Mouse (Mus musculus) forebrain, embryonic 10.5 days (tissue): Measurements from ENCODE around the gene 1700069L16Rik. TPM values are rescaled to one million over a fixed set of nuclear protein-coding genes. Genes with fewer than 3 reads are reported as not detected.

Source experiments
- DNase-seq: peaks from one replicate; pipeline ENCODE4 v3.0.0-alpha.2; 2017; ENCODE audit warnings: low spot score; ENCODE audit errors: extremely low spot score
- H3K27ac ChIP-seq: fragments of 300-500 bp; sonication (generic); 2 replicates; pipeline ENCODE4 v1.5.1; 2016; ENCODE audit warnings: mild to moderate bottlenecking
- H3K27me3 ChIP-seq: fragments of 300-500 bp; sonication (generic); 2 replicates; pipeline ENCODE4 v1.6.1; 2016; ENCODE audit warnings: mild to moderate bottlenecking; ENCODE audit not compliant: poor library complexity, severe bottlenecking
- H3K36me3 ChIP-seq: fragments of 300-500 bp; sonication (generic); replicated peaks from 2 replicates; pipeline ENCODE4 v1.6.1; 2016; ENCODE audit warnings: mild to moderate bottlenecking, moderate library complexity
- H3K4me1 ChIP-seq: fragments of 300-500 bp; sonication (generic); 2 replicates; pipeline ENCODE4 v1.6.1; 2016
- H3K4me3 ChIP-seq: fragments of 300-500 bp; sonication (generic); 2 replicates; pipeline ENCODE4 v1.5.1; 2016; ENCODE audit warnings: mild to moderate bottlenecking, moderate library complexity
- H3K9me3 ChIP-seq: fragments of 300-500 bp; sonication (generic); 2 replicates; pipeline ENCODE4 v1.6.1; 2016; ENCODE audit warnings: mild to moderate bottlenecking, moderate library complexity
- WGBS: fragments of 180-500 bp; shearing (Covaris S2); methylation state at CpG from one replicate; pipeline ENCODE4 v1.1.7; 2016; 5-methylcytosine and 5-hydroxymethylcytosine counted together
- polyA plus RNA-seq: library from polyadenylated mRNA; unstranded; fragments of >200 nt; fragmentation: Nextera tagmentation; extraction: Ambion mirVana; gene quantifications from 2 replicates; pipeline ENCODE4 v1.2.1, GENCODE M21; 2016

The 1700069L16Rik gene
- polyA plus RNA-seq, 1 experiment from 2014 or later = not detected

DNA sequence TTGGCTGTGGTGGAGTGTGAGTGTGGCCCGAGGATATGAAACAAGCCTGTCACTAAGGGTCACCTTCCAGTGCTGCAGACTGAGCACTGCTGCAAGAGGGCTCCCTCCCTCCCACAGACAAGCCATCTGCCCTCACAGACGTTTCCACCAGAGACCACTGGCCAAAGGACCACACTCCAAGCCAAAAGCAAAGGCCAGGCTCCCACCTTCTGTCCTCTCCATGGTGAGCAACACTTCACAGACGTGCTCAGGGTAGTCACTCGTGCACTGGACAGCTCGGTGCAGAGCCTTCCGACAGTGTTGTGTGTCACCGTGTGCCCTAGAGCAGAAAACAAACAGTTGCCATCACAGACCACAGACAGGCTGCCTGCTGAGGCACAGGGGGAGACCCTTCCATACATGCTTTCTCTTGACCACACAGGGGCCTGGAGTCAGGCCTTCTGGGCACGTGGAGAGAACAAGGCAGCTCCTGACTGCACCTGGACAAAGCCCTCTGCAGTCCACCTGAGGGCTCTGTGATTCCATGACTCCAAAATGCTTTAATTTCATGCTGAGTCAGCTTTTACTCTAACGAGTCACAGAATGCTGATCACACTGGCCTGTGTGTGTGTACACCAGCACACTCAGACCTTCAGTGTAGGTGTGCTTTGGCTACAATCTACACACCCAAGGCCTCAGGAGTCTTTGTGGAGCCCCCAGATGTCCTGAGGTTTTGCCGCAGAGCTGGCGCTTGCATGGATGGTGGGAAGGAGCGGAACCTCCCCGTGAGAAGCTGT, 24.2 kb upstream of the 1700069L16Rik start:
- Histone ChIP-seq H3K9me3 (no peaks in the 10 kb centered on the region; the same call in 1 of the 2 replicates), H3K36me3 (peaks cover 100% of the 10 kb centered on the region), H3K27ac (no peak overlapping the region), H3K27me3 (no peaks in the 10 kb centered on the region), H3K4me1 (no peaks in the 10 kb centered on the region), H3K4me3 (no peak overlapping the region)
- DNase-seq = no peak
- WGBS = 91% methylated on average over 13 of the region's 13 CpGs

GRCm38 (mm10) chr5:113747629-113748028, 23.1 kb upstream of the 1700069L16Rik start:
- Histone ChIP-seq H3K36me3 (peaks cover 100% of the 10 kb centered on the region), H3K4me1 (no peaks in the 10 kb centered on the region), H3K27me3 (no peaks in the 10 kb centered on the region), H3K27ac (no peak overlapping the region), H3K4me3 (no peak overlapping the region), H3K9me3 (no peaks in the 10 kb centered on the region; the same call in 1 of the 2 replicates)
- WGBS = 94% methylated on average over 5 of the region's 5 CpGs
- no peak for DNase-seq

- no peak overlapping the region for H3K27ac ChIP-seq
- peaks cover 27% of the 10 kb centered on the region for H3K4me1 ChIP-seq
- no peak overlapping the region for H3K4me3 ChIP-seq
- peaks cover 54% of the 10 kb centered on the region for H3K36me3 ChIP-seq
- H3K9me3 ChIP-seq = no peaks in the 10 kb centered on the region
- no peaks in the 10 kb centered on the region for H3K27me3 ChIP-seq
- no peak for DNase-seq
- WGBS = 89% methylated on average over 11 of the region's 11 CpGs
Measured at GRCm38 (mm10) chr5:113737607-113738237, 13.2 kb upstream of the 1700069L16Rik start.

DNA sequence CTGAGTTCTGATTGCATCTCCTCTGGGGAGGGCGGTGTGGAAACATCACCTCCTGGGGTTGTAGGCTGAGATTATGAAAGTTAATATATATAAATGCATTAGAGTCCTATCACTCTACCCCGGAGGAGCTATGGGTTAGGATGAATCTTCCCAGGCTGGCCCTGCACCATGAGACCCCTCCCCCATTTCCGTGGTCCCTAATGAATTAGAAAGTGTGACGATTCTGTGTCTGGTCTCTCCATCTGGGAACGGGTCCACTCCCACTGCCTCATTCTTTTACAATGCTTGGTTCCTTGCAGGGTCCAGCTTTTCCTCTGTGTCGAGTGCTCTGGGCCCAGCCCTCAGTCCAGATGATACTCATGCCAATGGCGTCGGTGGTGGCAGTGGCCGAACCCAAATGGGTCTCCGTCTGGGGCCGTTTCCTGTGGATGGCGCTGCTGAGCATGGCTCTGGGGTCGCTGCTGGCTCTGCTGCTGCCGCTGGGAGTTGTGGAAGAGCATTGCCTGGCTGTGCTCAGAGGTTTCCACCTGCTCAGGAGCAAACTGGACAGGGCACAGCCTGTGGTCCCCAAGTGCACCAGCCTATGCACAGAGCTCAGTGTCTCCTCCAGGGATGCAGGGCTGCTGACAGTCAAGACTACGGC, 12.1 kb upstream of the 1700069L16Rik start:
- peaks cover 43% of the 10 kb centered on the region for H3K36me3 ChIP-seq
- H3K27ac ChIP-seq = peak overlapping the region; percentile 91; the same call in 1 of the 2 replicates
- H3K9me3 ChIP-seq = no peaks in the 10 kb centered on the region
- peaks cover 27% of the 10 kb centered on the region for H3K4me1 ChIP-seq
- no peaks in the 10 kb centered on the region for H3K27me3 ChIP-seq
- H3K4me3 ChIP-seq = peak overlapping the region; percentile 82
- DNase-seq = no peak
- WGBS = 46% methylated on average over 15 of the region's 15 CpGs

DNA sequence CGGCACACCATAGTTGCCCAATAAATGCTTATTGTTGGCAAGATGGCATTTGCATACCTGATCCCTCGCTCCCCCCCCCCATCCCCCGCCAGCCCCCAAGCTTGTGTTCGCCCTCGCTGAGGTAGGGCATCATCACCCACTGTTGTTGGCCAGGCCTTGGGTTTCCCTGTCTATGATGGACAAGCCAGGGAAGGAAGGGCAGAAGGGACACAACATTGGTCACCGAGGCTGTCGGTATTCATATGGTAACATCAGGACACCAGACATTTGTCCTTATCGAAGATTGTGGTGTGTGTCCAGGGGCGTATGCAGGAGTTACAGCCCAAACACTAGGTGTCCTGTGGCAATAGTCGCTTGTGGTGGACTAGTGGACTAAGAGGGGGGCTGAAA, 11.5 kb upstream of the 1700069L16Rik start:
- Histone ChIP-seq H3K27me3 (no peaks in the 10 kb centered on the region), H3K4me1 (peaks cover 27% of the 10 kb centered on the region), H3K9me3 (no peaks in the 10 kb centered on the region), H3K4me3 (peak overlapping the region; percentile 82), H3K27ac (peak overlapping the region; percentile 91), H3K36me3 (peaks cover 38% of the 10 kb centered on the region)
- WGBS = 6% methylated on average over 10 of the region's 10 CpGs
- no peak for DNase-seq

DNA sequence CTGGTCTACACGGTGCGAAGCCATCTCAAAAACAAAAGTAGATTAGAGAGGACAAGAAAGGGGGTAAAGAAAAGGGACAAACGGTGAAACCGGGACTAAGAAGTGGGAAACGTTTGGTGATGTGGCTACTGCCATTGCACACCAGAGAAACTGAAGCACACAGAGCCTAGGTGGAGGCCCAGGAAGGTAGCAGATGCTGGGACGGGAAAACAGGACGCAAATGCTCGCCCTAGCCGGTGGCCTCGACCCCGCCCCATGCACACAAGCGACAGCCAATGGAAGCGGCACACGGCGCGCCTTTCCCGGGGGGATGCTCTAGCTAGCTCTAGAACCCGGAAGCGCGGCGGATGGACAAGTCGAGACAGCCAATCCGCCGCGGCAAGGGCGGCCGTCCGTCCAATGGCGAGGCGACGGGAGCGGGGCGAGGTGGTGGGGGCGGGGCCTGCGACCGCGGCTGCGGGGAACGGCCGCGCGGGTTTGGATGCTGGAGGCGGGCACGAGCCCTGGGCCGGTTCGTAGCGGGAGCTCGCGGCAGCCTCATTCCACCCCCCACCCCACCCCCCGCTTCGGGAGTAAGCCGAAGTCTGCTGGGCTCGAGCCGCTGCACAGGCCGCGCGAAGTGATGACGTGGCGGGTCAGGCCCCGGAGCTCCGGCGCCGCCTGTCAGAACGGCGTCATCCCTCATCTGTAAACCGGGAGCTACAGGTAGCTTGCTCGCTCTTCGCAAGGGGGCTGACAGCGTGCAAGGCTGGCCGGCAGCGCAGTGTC, 11.0 kb upstream of the 1700069L16Rik start, which contains the start of gene Ficd:
Gene Ficd (plus strand): TSS at position 459 of the 768 bp plus-strand sequence.
- peaks cover 32% of the 10 kb centered on the region for H3K4me1 ChIP-seq
- peak; percentile 97 for DNase-seq
- H3K4me3 ChIP-seq = peak within 1 kb of the TSS; percentile 82
- peaks cover 32% of the 10 kb centered on the region for H3K36me3 ChIP-seq
- H3K27ac ChIP-seq = peak within 1 kb of the TSS; percentile 91
- no peaks in the 10 kb centered on the region for H3K9me3 ChIP-seq
- H3K27me3 ChIP-seq = no peaks in the 10 kb centered on the region
- under 1% methylated on average over 71 of the region's 71 CpGs for WGBS

DNA sequence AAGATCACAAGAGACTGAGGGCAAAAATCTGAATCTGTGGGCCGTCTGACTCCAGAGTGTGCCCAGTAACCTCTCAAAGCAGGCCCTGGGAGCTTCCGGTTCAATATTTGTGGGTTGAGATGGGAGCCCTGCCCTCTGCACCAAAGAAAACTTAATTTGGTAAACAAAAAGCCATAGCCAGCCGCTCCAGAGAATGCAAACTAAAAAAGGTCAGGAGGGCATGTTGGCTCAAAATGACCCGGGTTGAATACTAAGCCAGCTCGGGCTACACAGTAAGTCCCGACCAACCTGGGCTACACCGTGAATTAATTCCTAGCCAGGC, 10.4 kb upstream of the 1700069L16Rik start:
- H3K4me1 ChIP-seq = peaks cover 37% of the 10 kb centered on the region
- H3K36me3 ChIP-seq = peaks cover 27% of the 10 kb centered on the region
- H3K27me3 ChIP-seq = no peaks in the 10 kb centered on the region
- H3K27ac ChIP-seq = peak overlapping the region; percentile 91
- H3K4me3 ChIP-seq = peak overlapping the region; percentile 82
- 31% methylated on average over 7 of the region's 7 CpGs for WGBS
- DNase-seq = no peak
- no peaks in the 10 kb centered on the region for H3K9me3 ChIP-seq

DNA sequence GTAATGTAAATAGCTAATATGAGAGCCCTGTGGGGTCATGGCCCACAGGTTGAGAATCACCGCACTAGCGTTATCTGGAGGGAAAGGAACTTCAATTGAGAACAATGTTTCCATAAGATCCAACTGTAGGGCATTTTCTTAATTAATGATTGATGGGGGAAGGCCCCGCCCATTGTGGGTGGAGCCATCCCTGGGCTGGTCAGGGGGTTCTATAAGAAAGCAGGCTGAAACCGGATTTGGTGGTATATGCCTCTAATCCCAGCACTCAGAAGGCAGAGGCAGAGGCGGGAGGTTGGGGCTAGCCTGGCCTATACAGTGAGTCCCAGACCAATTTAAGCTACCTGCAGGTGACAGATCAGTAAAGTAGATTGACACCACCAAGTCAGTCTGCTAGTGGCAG, 9.8 kb upstream of the 1700069L16Rik start:
- Histone ChIP-seq H3K27me3 (no peaks in the 10 kb centered on the region), H3K4me1 (peaks cover 37% of the 10 kb centered on the region), H3K4me3 (no peak overlapping the region), H3K27ac (peak overlapping the region; percentile 91), H3K9me3 (no peaks in the 10 kb centered on the region), H3K36me3 (peaks cover 21% of the 10 kb centered on the region)
- no peak for DNase-seq
- WGBS = 70% methylated on average over 5 of the region's 5 CpGs

DNA sequence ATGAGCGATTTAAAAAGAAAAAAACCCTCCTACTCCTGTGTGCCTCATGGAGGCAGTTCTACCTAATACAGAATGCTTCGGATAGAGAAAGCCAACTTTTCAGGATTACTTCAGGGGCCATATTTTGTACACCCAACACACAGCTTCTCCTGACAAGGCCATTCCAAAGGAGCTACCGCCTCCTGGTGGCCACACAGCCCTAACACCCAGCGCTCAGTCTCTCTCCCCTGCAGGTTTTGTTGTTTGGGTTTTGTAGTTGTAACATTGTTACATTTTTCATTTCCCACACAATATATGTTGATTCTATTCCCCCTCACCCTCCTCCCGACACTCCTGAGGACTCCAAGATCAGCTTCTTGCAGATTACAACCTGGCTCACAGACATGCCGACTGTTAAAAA, 7.6 kb upstream of the 1700069L16Rik start:
- Histone ChIP-seq H3K4me3 (no peak overlapping the region), H3K27ac (no peak overlapping the region), H3K4me1 (peaks cover 34% of the 10 kb centered on the region), H3K9me3 (no peaks in the 10 kb centered on the region), H3K27me3 (no peaks in the 10 kb centered on the region), H3K36me3 (no peaks in the 10 kb centered on the region)
- WGBS = 31% methylated on average over 6 of the region's 6 CpGs
- no peak for DNase-seq

DNA sequence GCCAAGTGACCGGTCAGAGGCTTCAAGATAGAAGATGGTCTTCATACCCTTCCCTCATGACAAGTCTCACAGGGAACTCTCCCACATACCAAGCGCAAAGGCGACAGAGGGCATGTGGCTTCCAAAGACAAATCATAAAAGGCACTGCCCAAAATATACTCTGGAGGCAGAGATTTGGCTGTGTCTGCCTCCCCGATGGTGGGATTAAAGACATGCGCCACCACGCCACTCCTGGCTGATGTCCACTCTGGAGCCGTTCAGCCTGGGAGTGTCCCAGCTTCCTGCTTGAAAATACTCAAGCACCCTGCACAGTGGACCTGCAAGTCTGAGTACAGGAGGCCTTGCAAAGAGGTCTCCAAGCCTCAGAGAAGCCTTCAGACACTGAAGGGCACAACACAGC, 6.6 kb upstream of the 1700069L16Rik start:
- H3K27me3 ChIP-seq = no peaks in the 10 kb centered on the region
- peaks cover 24% of the 10 kb centered on the region for H3K4me1 ChIP-seq
- no peak overlapping the region for H3K27ac ChIP-seq
- WGBS = 91% methylated on average over 7 of the region's 7 CpGs
- no peak for DNase-seq
- no peaks in the 10 kb centered on the region for H3K36me3 ChIP-seq
- no peak overlapping the region for H3K4me3 ChIP-seq
- H3K9me3 ChIP-seq = no peaks in the 10 kb centered on the region

GRCm38 (mm10) chr5:113730641-113731121, 6.1 kb upstream of the 1700069L16Rik start:
- Histone ChIP-seq H3K27me3 (no peaks in the 10 kb centered on the region), H3K9me3 (no peaks in the 10 kb centered on the region), H3K36me3 (no peaks in the 10 kb centered on the region), H3K4me3 (no peak overlapping the region), H3K27ac (peak overlapping the region; percentile 7; the same call in 1 of the 2 replicates), H3K4me1 (peaks cover 22% of the 10 kb centered on the region)
- DNase-seq = no peak
- WGBS = 69% methylated on average over 7 of the region's 7 CpGs

DNA sequence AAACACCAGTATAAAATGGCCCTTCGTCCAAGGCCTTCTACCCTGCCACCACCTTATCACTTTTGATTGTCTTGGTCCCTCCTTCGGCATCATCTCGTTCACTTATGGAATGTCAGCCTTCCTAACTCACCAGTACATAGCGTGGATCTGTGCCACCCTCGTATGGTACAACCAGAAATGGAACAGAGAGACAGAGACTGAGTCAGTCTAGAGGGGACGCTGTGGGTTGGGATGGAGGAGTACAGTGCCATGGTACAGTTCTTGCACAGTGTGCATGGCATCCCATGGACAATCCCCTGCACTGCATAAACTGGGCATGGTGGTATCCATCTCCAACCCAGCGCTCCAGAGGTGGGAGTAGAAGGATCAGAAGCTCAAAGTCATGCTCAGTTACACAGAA, 4.1 kb upstream of the 1700069L16Rik start:
- WGBS = 87% methylated on average over 7 of the region's 7 CpGs
- 0 out of 2 replicates have a peak, but pooled peaks cover 5% of the 10 kb centered on the region for H3K27me3 ChIP-seq
- no peaks in the 10 kb centered on the region for H3K9me3 ChIP-seq
- H3K4me3 ChIP-seq = no peak overlapping the region
- H3K4me1 ChIP-seq = peaks cover 17% of the 10 kb centered on the region
- no peak for DNase-seq
- no peaks in the 10 kb centered on the region for H3K36me3 ChIP-seq
- no peak overlapping the region for H3K27ac ChIP-seq
